Mouse (Mus musculus) retina, postnatal 7 days (tissue): Measurements from ENCODE around the gene Vmn2r35.
"Not testable (repeated sequence)": the region's sequence is repeated elsewhere in the genome, so short reads cannot be mapped to it uniquely, and the experiment has no call there.

ENCODE experiments used
- DNase-seq: peaks from one replicate; pipeline ENCODE4 v3.0.0-alpha.2; 2012; ENCODE audit warnings: low read depth, low spot score

Vmn2r35 gene

GRCm38 (mm10) chr7:7819767-7820166 is at the start of gene Vmn2r35:
TSS of gene Vmn2r35 (minus strand) at chr7:7819867.
- not testable (repeated sequence) for DNase-seq

DNA sequence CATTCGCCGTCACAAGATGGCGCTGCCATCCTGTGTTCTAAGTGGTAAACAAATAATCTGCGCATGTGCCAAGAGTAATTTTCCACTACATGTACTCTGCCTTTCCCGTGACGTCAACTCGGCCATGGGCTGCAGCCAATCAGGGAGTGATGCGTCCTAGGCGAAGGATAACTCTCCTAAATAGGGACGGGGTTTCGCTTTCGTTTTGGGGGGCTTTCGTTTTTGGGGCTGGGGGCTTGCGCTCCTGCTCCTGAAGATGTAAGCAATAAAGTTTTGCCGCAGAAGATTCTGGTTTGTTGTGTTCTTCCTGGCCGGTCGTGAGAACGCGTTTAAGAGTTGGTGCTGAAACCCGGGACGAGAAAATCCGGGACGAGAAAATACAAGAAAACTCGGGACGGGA is 25.5 kb downstream of the Vmn2r35 start:
- not testable (repeated sequence) for DNase-seq
